Mouse (Mus musculus) splenic B cell, adult 2 months (primary cell): ENCODE measurements around the gene Gtf2h4.

Experiments
- DNase-seq: peaks from one replicate; pipeline ENCODE4 v3.0.0-alpha.2; 2011; ENCODE audit warnings: low read depth, low spot score
- H3K27me3 ChIP-seq: 2 replicates; pipeline ENCODE4 v1.6.1; 2012; ENCODE audit warnings: mild to moderate bottlenecking, low read length, moderate library complexity, mixed read lengths; ENCODE audit not compliant: control insufficient read depth, poor library complexity, insufficient read depth, severe bottlenecking
- H3K36me3 ChIP-seq: 2 replicates; pipeline ENCODE4 v1.6.1; 2012; ENCODE audit warnings: mild to moderate bottlenecking, low read length, moderate library complexity, mixed read lengths; ENCODE audit not compliant: control insufficient read depth, poor library complexity, insufficient read depth, severe bottlenecking

Gtf2h4 gene

GRCm38 (mm10) chr17:35673416-35674035 is at the start of gene Gtf2h4:
Gtf2h4 (minus strand) TSS chr17:35673739.
- DNase-seq, result peak; percentile 96
- Histone ChIP-seq H3K36me3 (no peaks in the 10 kb centered on the region), H3K27me3 (no peaks in the 10 kb centered on the region)

- DNase-seq, result no peak
- H3K27me3 ChIP-seq, result no peaks in the 10 kb centered on the region
- H3K36me3 ChIP-seq, result no peaks in the 10 kb centered on the region
Measured at GRCm38 (mm10) chr17:35721676-35722075, 48.1 kb upstream of the Gtf2h4 start.

GRCm38 (mm10) chr17:35720340-35720727 is 46.8 kb upstream of the Gtf2h4 start:
- Histone ChIP-seq H3K36me3 (no peaks in the 10 kb centered on the region), H3K27me3 (no peaks in the 10 kb centered on the region)
- DNase-seq, result no peak

GRCm38 (mm10) chr17:35719616-35720339 is 46.2 kb upstream of the Gtf2h4 start:
- no peaks in the 10 kb centered on the region for H3K36me3 ChIP-seq
- no peak for DNase-seq

GRCm38 (mm10) chr17:35717080-35717479 is 43.5 kb upstream of the Gtf2h4 start:
- no peaks in the 10 kb centered on the region for H3K27me3 ChIP-seq
- DNase-seq, result no peak
- no peaks in the 10 kb centered on the region for H3K36me3 ChIP-seq

More at GRCm38 (mm10) chr17:35719616-35720339, 46.2 kb upstream of the Gtf2h4 start:
- no peaks in the 10 kb centered on the region for H3K27me3 ChIP-seq

GRCm38 (mm10) chr17:35716114-35716513 is 42.6 kb upstream of the Gtf2h4 start:
- H3K27me3 ChIP-seq, result no peaks in the 10 kb centered on the region

GRCm38 (mm10) chr17:35710705-35711347 is 37.3 kb upstream of the Gtf2h4 start:
- H3K36me3 ChIP-seq, result no peaks in the 10 kb centered on the region
- DNase-seq, result no peak
- no peaks in the 10 kb centered on the region for H3K27me3 ChIP-seq

More at GRCm38 (mm10) chr17:35716114-35716513, 42.6 kb upstream of the Gtf2h4 start:
- DNase-seq, result no peak
- no peaks in the 10 kb centered on the region for H3K36me3 ChIP-seq

- Histone ChIP-seq H3K27me3 (no peaks in the 10 kb centered on the region; the same call in 1 of the 2 replicates), H3K36me3 (no peaks in the 10 kb centered on the region)
- no peak for DNase-seq
Measured at GRCm38 (mm10) chr17:35708611-35709010, 35.1 kb upstream of the Gtf2h4 start.

- no peak for DNase-seq
- H3K27me3 ChIP-seq, result no peaks in the 10 kb centered on the region; the same call in 1 of the 2 replicates
- no peaks in the 10 kb centered on the region for H3K36me3 ChIP-seq
Measured at GRCm38 (mm10) chr17:35707929-35708328, 34.4 kb upstream of the Gtf2h4 start.

- Histone ChIP-seq H3K27me3 (no peaks in the 10 kb centered on the region; the same call in 1 of the 2 replicates), H3K36me3 (no peaks in the 10 kb centered on the region)
- DNase-seq, result peak; percentile 32
Measured at GRCm38 (mm10) chr17:35705836-35706235, 32.3 kb upstream of the Gtf2h4 start.

GRCm38 (mm10) chr17:35704621-35705464 is 31.3 kb upstream of the Gtf2h4 start, which contains the start of gene Ddr1:
Ddr1 (minus strand) TSS chr17:35704621.
- peak; percentile 5 for DNase-seq
- H3K27me3 ChIP-seq, result no peaks in the 10 kb centered on the region; the same call in 1 of the 2 replicates

GRCm38 (mm10) chr17:35703751-35704271 is 30.3 kb upstream of the Gtf2h4 start:
- Histone ChIP-seq H3K36me3 (no peaks in the 10 kb centered on the region), H3K27me3 (no peaks in the 10 kb centered on the region; the same call in 1 of the 2 replicates)
- no peak for DNase-seq

More at GRCm38 (mm10) chr17:35704621-35705464, 31.3 kb upstream of the Gtf2h4 start, which contains the start of gene Ddr1:
- H3K36me3 ChIP-seq, result no peaks in the 10 kb centered on the region

- Histone ChIP-seq H3K36me3 (no peaks in the 10 kb centered on the region), H3K27me3 (no peaks in the 10 kb centered on the region; the same call in 1 of the 2 replicates)
- DNase-seq, result no peak
Measured at GRCm38 (mm10) chr17:35703065-35703464, 29.5 kb upstream of the Gtf2h4 start.

GRCm38 (mm10) chr17:35702605-35703004 is 29.1 kb upstream of the Gtf2h4 start:
- Histone ChIP-seq H3K36me3 (no peaks in the 10 kb centered on the region), H3K27me3 (no peaks in the 10 kb centered on the region; the same call in 1 of the 2 replicates)
- no peak for DNase-seq
